Mouse (Mus musculus): ENCODE results near the gene Hsf2bp.

The Hsf2bp gene

GRCm38 (mm10) chr17:32031684-32032083 is 4.5 kb downstream of the Hsf2bp start:
- no peak for DNase-seq (ENCODE audit: low spot score in 2 of 2)

- DNase-seq (ENCODE audit: low spot score in 2 of 2), result no peak
These were observed 7.8 kb downstream of the Hsf2bp start for GRCm38 (mm10) chr17:32028301-32028700.

DNA sequence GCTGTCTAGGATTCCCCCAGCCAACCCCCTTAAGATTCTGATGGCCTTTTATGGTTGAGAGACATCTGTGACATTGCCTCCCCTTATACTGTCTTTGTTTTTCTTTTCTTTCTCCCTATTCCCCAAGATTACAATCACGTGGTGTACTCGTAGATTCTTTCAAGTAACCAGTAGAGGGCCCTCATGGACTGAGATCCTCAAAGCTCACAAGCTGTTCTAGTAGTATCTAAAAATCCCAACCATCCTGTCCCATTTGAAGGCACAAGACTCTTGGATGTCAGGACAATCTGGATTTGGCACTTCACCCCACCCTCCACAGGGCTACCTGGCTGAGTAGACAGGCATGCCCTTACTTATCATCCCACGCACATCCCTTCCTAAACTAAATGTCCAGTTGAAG is 8.5 kb downstream of the Hsf2bp start:
- no peak for DNase-seq (ENCODE audit: low spot score in 2 of 2)

DNA sequence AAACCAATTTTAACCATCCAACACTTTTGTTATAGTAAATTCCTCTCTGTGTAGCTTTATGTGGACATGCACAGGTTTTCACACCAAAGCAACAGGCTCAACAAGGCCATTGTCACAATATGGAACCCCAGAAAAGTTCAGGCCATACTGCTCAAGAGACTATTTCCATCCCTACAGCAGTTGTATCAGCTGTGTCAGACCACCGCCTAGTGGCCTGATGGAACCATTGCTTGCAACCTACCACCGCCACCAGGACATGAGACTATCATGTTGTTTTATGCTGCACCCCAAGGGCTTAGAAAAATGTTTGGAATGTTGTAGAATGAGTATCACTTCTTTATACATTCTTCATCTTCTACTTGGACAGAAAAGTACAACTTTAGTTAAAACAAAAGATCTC is 10.8 kb downstream of the Hsf2bp start:
- peak; percentile 37 to 49 for DNase-seq (ENCODE audit: low spot score in 2 of 2)

DNA sequence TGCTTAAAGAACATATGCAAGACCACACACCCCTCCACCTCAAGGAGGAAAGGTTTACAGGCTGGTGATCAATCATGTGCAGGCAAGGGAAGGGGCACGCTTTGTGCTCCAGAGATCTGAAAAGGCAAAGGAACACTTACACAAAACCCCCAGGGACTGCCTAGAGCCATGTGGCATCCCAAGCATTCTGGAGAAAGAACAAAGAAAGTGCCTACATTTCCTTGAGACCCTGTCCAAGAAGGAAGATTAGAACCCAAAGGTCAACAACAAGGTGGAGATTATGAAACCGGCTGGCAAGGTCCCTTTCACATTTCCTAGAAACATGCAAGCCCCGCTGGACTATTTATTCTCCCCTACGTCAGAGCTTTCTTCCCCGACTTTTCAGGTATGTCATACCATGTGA is 11.5 kb downstream of the Hsf2bp start:
- no peak for DNase-seq (ENCODE audit: low spot score in 2 of 2)

- peak; percentile 51 to 71 for DNase-seq (ENCODE audit: low spot score in 2 of 2)
These were observed 13.1 kb downstream of the Hsf2bp start for GRCm38 (mm10) chr17:32023088-32023487.

DNA sequence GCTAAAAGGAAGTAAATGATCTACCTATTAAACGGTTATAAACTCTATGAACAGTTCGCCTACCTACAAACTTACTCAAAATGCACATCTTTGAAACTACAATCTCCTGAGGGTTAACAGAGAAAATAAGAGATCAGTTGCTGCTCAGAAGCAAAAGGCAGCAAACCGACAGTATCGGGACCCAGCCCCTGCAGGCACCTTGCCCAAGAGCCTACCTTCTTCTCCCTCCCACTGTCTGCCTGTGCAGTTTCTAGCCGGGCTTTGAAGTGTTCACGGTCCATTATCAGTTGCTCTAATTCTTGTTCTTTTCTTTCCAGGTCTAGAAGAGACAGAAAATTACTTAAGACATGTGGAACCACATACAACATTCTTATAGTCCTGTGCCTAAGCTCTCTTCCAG is 13.6 kb downstream of the Hsf2bp start:
- no peak for DNase-seq (ENCODE audit: low spot score in 2 of 2)

- DNase-seq (ENCODE audit: low spot score in 2 of 2), result no peak
These were observed 14.2 kb downstream of the Hsf2bp start for GRCm38 (mm10) chr17:32021981-32022380.

DNA sequence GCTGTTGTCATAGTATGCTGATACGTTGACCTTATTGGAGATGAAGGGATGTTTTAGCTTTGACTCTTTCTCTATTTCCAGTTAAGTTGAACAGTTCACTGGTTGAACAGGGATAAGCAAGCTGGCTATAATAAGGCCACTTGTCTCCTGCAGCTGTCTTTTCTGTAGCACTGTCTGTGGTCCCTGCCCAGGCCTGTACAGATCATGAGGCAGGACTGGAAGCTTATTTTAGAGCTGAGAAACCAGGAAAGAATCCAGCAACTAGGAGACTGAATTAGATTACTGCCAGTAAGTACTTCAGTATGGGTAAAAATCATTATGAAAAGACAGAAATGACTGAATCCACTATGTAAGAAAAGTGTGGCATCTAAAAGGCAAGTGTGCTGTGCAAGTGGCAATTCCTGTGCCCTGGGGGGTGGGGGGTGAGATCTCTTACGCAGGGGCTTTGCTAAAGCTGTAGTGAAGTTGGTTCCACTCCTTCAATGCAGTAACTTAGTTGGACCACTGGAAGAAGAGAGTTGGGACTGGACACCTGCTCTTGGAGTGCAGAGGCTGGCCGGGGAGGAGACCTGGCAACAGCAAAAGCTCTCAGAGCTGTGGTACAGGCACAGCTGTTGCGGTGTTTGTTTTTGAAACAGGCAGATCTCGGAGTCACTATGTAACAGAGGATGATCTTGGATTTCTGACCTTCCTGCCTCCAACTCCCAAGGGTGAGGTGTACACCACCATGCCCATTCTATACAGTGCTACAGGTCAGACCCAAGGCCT is 17.8 kb downstream of the Hsf2bp start:
- DNase-seq (ENCODE audit: low spot score in 2 of 2), result no peak

- no peak for DNase-seq (ENCODE audit: low spot score in 2 of 2)
These were observed 19.7 kb downstream of the Hsf2bp start for GRCm38 (mm10) chr17:32016481-32016880.

DNA sequence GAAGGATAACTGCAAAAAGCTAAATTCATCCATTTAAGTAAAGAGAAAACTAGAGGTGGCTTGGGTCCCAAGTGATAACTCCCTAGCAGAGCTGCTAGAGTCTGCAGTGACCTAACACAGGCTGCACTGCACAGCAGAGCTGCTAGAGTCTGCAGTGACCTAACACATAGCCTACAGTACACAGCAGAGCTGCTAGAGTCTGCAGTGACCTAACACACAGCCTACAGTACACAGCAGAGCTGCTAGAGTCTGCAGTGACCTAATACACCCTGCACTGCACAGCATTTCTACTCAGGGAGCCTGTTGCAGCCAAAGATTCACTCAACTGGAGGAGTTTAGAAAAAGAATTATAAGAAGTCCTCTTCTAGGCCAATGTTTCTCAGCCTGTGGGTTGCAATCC is 22.5 kb downstream of the Hsf2bp start:
- no peak for DNase-seq (ENCODE audit: low spot score in 2 of 2)

GRCm38 (mm10) chr17:32012254-32012653 is 23.9 kb downstream of the Hsf2bp start:
- no peak for DNase-seq (ENCODE audit: low spot score in 2 of 2)

DNA sequence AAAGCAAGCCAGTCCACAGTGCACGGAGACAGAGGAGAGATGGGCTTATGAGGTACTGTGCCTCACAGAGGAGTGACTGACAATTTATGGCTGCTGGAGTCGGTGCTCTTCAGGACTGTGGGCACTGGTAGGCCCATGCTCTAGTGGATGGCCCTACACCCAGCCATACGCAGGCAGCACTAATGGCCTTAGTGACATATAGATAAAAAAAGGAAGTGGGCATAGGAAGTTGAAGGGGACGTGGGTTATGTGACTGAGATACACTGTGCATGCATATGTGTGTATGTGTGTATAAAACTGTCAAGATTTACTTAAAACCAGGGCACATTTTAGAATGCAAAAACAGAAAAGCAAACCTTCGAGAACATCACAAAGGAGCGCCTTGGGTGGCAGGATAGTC is 24.5 kb downstream of the Hsf2bp start:
- no peak for DNase-seq (ENCODE audit: low spot score in 2 of 2)

- DNase-seq (ENCODE audit: low spot score in 2 of 2), result no peak
These were observed 29.3 kb downstream of the Hsf2bp start for GRCm38 (mm10) chr17:32006800-32007199.

GRCm38 (mm10) chr17:32003251-32003650 is 32.9 kb downstream of the Hsf2bp start:
- no peak for DNase-seq (ENCODE audit: low spot score in 2 of 2)

DNA sequence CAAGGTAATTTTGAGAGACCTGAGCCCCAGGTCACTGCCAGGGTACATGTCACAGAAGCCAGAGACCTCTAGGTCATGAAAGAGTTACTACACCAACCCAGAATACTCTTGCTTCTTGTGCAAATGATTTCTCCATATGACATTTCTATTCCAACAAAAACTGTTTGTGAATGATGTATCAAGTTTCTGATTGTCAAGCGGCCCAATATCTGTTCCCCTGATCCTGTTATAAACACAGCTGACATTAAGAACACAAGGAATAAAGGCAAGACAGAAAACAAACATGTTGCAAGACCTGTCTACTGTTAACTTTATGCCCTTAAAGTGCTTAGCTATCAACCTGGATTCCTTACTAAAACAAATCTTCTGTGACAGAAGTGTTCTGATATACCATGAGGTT is 37.8 kb downstream of the Hsf2bp start:
- DNase-seq (ENCODE audit: low spot score in 2 of 2), result no peak

DNA sequence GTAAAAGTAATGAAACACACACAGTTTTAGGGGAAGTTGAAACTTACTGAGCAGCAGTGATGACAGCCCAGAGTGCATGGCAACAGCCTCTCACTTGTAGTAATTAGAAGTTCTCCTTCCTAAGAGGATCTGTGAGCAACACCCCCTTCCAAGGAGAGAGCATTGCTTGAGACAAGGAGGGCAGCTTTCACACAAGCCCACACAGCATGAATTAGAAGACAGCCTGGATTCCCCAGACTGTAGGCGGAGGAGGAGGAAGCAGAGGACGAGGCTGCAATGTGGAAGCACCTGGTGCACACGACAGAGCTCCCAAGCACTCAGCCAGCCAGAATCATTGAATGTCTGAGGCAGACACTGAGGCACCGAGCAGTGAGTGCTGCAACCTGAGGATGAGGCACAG is 39.8 kb downstream of the Hsf2bp start:
- DNase-seq (ENCODE audit: low spot score in 2 of 2), result no peak

- no peak for DNase-seq (ENCODE audit: low spot score in 2 of 2)
These were observed 40.4 kb downstream of the Hsf2bp start for GRCm38 (mm10) chr17:31995784-31996183.

DNA sequence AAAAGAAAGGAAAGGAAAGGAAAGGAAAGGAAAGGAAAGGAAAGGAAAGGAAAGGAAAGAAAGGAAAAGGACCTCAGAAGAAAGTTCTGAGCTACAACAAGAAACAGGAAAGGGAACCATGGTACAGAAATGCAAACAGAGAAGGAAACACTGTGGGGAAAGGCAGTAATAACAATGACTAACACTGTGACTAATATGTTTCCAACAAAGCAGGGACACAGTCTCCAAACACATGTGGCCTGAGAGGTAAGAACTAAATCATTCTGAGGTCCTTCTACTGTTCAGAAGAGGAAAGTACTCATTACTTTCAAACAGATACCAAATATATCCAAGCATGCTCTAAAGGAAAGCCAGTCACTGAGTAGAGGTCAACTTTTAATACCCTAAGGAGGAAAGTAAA is 42.0 kb downstream of the Hsf2bp start:
- no peak for DNase-seq (ENCODE audit: low spot score in 2 of 2)

DNA sequence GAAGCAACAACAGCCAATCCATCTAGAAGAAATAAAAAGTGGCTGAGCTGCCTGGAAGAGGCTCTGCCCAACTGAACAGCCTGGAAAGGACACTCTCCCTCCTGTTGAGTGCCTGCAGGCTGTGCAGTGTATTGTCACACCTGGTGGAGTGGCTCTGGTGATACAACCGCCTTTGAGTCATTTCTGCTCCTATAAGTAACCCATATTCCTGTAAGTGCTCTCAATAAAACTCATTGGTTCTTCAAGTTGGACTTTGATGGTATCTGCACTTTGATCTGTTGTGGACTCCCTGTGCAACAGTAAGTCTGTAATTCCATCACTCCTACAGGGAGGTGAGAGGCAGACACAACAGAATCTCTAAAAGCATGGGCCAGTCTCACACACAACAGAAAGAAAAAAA is 42.8 kb downstream of the Hsf2bp start:
- DNase-seq (ENCODE audit: low spot score in 2 of 2), result no peak

GRCm38 (mm10) chr17:31992004-31992403 is 44.1 kb downstream of the Hsf2bp start:
- no peak for DNase-seq (ENCODE audit: low spot score in 2 of 2)

DNA sequence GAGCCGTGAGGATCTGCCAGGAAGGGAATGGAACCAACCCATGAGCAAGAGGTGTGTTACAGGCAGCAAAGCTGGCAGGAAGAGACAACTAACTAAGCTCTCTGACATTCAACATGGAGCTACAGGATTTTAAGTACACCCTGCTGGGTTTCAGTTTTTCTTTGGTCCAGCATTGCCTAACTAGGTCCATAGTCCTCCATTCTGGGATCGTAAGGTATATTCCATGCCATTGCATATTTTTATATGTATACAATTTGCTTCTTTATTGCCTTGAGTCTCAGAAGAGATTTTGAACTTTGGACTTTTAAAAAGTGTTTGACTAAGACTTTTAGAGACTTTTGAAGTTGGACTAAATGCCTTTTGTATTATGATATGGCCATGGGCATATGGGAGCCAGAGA is 47.1 kb downstream of the Hsf2bp start:
- no peak for DNase-seq (ENCODE audit: low spot score in 2 of 2)

DNA sequence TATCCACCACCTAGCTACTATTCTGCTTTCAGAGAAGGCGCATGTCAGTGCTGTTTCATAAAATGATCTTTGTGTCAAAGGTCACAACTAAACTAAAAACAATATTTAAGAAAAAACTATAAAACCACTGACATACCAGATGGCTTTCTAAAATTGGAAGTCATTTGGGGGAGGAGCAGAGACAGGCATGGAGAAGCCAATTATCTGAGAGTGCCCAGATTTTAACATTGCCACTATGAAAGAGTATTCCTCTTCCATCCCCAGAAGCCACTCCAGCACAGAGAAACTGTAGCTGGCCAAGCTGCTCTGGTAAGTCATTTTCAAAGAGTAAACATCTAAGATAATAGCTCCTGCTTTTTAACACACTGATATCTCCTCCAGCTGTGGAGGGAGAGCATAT is 49.2 kb downstream of the Hsf2bp start:
- no peak for DNase-seq (ENCODE audit: low spot score in 2 of 2)

GRCm38 (mm10) chr17:31983491-31983890 is 52.7 kb downstream of the Hsf2bp start:
- no peak for DNase-seq (ENCODE audit: low spot score in 2 of 2)
